Mouse (Mus musculus) C3H10T1/2 (cell line): Measurements from ENCODE around the gene Gm5460. TPM values are rescaled to one million over a fixed set of nuclear protein-coding genes. Genes with fewer than 3 reads are reported as not detected.

Experiments
- polyA plus RNA-seq, 2 experiments: library from polyadenylated mRNA; unstranded; fragments of >200 nt; fragmentation: generic; extraction: Trizol; gene quantifications; one replicate each; pipeline ENCODE4 v1.2.1; 2012; ENCODE audit warnings: missing spikeins in 2 of 2

Gm5460 gene
- polyA plus RNA-seq: not detected

GRCm38 (mm10) chr14:34016381-34016780 is at the start of gene Gm5460:
Gene Gm5460 (plus strand): TSS chr14:34016758.

DNA sequence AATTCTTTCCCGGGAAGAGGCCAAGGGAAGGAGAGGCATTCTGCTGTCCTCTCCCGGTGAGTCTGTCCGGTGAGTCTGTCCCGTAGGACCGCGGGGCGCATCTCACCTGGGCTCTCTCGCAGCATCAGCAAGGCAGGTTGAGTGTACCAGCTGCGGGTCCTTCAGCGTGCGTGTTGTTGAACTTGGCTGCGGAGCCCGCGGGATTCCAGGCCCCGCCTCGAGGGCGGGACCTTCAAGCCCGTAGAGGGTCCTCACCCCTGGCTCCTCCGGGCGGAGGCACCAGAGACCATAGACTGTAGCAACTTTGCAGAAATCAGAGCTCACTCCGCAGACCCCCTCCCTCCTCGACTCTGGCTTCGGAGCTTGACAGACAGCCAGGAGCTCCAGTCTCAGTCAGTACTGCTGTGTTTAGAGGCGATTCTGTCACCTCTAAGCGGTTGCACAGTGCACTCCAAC is 37.9 kb upstream of the Gm5460 start, which contains the start of gene Zfp488:
Zfp488 (minus strand) TSS at position 161 of the 456 bp plus-strand sequence.

GRCm38 (mm10) chr14:34015063-34015462 is 1.5 kb upstream of the Gm5460 start, which contains the start of gene Gm30083:
Gene Gm30083 (minus strand): TSS chr14:34015182.

DNA sequence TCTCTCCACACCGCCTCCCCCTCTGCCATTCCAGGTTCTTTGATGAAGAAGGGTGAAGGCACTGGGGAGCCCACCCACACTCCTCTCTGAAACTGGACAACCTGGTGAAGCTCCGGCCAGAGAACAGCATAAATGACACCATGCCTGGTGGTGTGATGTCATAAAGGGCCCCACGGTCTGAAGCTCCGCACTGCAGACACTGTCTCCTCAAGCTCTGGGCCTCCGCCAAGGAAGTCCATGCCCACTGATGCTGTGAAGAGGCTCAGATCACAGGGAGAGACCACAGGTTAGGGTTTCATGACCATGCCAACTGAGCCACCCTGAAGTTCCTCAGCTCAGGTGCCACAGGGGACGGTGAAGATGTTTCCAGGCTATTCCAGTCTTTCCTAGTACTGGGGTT is 36.0 kb downstream of the Gm5460 start, which contains the start of gene Antxrl:
Antxrl (plus strand) TSS at position 192 of the 400 bp plus-strand sequence.

GRCm38 (mm10) chr14:34085731-34086130 is 69.2 kb downstream of the Gm5460 start, which contains the start of gene Anxa8:
Gene Anxa8 (plus strand): TSS chr14:34085981.

Other genes with a start within 250 kb of the Gm5460 start
- not detected for gene Gdf10, start 93.2 kb upstream of the Gm5460 start, polyA plus RNA-seq
- not detected for gene Gdf2, start 75.7 kb upstream of the Gm5460 start, polyA plus RNA-seq
- not detected for gene Rbp3, start 62.8 kb upstream of the Gm5460 start, polyA plus RNA-seq
- not detected for gene Zfp488, start 38.0 kb upstream of the Gm5460 start, polyA plus RNA-seq
- not detected for gene Gm30083, start 1.6 kb upstream of the Gm5460 start, polyA plus RNA-seq
- not detected for gene Antxrl, start 35.9 kb downstream of the Gm5460 start, polyA plus RNA-seq
- 10 to 100 TPM; 25.9 to 37.9 TPM for gene Anxa8, start 69.2 kb downstream of the Gm5460 start, polyA plus RNA-seq
- under 1 TPM in 1 of 2 experiments, not detected in 1; 0.22 TPM for gene A630023A22Rik, start 86.0 kb downstream of the Gm5460 start, polyA plus RNA-seq
- under 1 TPM; 0.05 to 0.40 TPM for gene Npy4r, start 135.7 kb downstream of the Gm5460 start, polyA plus RNA-seq
- gene Gprin2, start 184.9 kb downstream of the Gm5460 start, polyA plus RNA-seq: under 1 TPM; under 0.01 to 0.01 TPM
- gene Syt15, start 202.8 kb downstream of the Gm5460 start, polyA plus RNA-seq: under 1 TPM in 1 of 2 experiments, not detected in 1; 0.05 TPM